Mouse (Mus musculus): ENCODE results near the gene Cyp1a2.

DNA sequence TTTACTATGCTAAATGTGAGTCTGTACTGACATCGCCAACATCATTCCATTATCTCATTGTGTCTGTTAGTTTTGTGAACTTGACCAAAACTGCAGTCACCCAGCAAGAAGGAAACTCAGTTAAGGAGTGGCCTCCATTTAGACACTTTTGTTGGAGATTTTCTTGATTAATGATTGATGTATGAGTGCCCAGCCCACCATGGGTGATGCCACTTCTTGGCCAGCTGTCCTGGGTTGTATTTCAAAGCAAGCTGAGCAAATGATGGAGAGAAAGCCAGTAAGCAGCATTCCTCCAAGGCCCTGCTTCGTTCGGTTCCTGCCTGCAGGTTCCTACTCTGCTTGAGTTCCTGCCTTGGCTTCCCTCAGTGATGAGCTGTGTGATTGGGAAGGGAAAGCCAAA is 37.2 kb upstream of the Cyp1a2 start:
- TF ChIP-seq EP300 (IDR thresholded peaks at IDR 0.05) (no peak; the same call in 1 of the 2 replicates), CTCF (IDR thresholded peaks at IDR 0.05) (no peak)
